In genomic region chr1:136131603-136132291, GRCm38 (mm10) we compare ENCODE assay signal across 8 mouse cellular contexts. TPM values are rescaled to one million over a fixed set of nuclear protein-coding genes. Genes with fewer than 3 reads are reported as not detected.
A peak's percentile ranks its signal among the peaks of the same experiment; 100 is the strongest.
DNase-seq lines count a peak whose midpoint lies in the region; ATAC-seq and TF ChIP-seq lines count a peak whose summit lies in the region.

No protein-coding gene starts in this region.

- H3ac ChIP-seq in C2C12 (ENCODE audit: control insufficient read depth, insufficient read length, low read depth) = peak overlapping the region; percentile 81

- H3K27ac ChIP-seq in heart, embryonic 13.5 days (replicated peaks) = peak overlapping the region; percentile 41; the same call in 1 of the 2 replicates
- H3K27ac ChIP-seq in hindbrain, embryonic 13.5 days = peak overlapping the region; percentile 97
- H3K27ac ChIP-seq in macrophage = no peak overlapping the region

- intact Hi-C loops in left cerebral cortex, postnatal 14 days (cut with DNase I) = loop anchor here (5.0 to 10.0 kb wide), 2 partner anchors 74 to 493 kb away; partner anchors contain the start of gene Zfp281

- 0 out of 2 replicates have a peak, but pooled peaks cover 12% of the 10 kb centered on the region for H3K27me3 ChIP-seq in heart, embryonic 13.5 days (replicated peaks)
- no peaks in the 10 kb centered on the region for H3K27me3 ChIP-seq in C2C12 (ENCODE audit: control insufficient read depth, insufficient read depth, insufficient read length)
- H3K27me3 ChIP-seq in hindbrain, embryonic 13.5 days = peaks cover 12% of the 10 kb centered on the region; the same call in 1 of the 2 replicates

- no peaks in the 10 kb centered on the region for H3K36me3 ChIP-seq in heart, embryonic 13.5 days
- H3K36me3 ChIP-seq in C2C12 (ENCODE audit: control insufficient read depth, insufficient read depth) (no peaks in the 10 kb centered on the region), macrophage (ENCODE audit: inconsistent target) (no peaks in the 10 kb centered on the region)
- peaks cover 3% of the 10 kb centered on the region; the same call in 1 of the 2 replicates for H3K36me3 ChIP-seq in hindbrain, embryonic 13.5 days

- peak overlapping the region; percentile 100 for H3K4me2 ChIP-seq in heart, embryonic 13.5 days
- peak overlapping the region; percentile 82 for H3K4me2 ChIP-seq in hindbrain, embryonic 13.5 days

- WGBS in heart, embryonic 13.5 days = 2% methylated on average over 43 of the region's 43 CpGs
- under 1% methylated on average over 43 of the region's 43 CpGs for WGBS in hindbrain, embryonic 13.5 days
- 2% methylated on average over 42 of the region's 43 CpGs for WGBS in macrophage (ENCODE audit: missing documents)

- peaks cover 94% of the 10 kb centered on the region for H3K4me1 ChIP-seq in heart, embryonic 13.5 days
- peaks cover 77% of the 10 kb centered on the region for H3K4me1 ChIP-seq in hindbrain, embryonic 13.5 days (replicated peaks)

- H3K4me3 ChIP-seq in heart, embryonic 13.5 days = peak overlapping the region; percentile 82
- H3K4me3 ChIP-seq in C2C12 (ENCODE audit: insufficient read depth, poor library complexity, severe bottlenecking) = peak overlapping the region; percentile 18
- peak overlapping the region; percentile 94 for H3K4me3 ChIP-seq in hindbrain, embryonic 13.5 days
- peak overlapping the region; percentile 54 for H3K4me3 ChIP-seq in macrophage (ENCODE audit: inconsistent target)

- H3K9me3 ChIP-seq in heart, embryonic 13.5 days = no peaks in the 10 kb centered on the region
- H3K9me3 ChIP-seq in hindbrain, embryonic 13.5 days = no peaks in the 10 kb centered on the region

- TF ChIP-seq CTCF in C2C12 (IDR thresholded peaks at IDR 0.05; ENCODE audit: control insufficient read depth, insufficient read depth, insufficient read length) = no peak

- no peaks in the 10 kb centered on the region for H3K79me3 ChIP-seq in C2C12 (ENCODE audit: low read depth)

- DNase-seq in heart, adult 8-10 months (ENCODE audit: low spot score) = no peak
- peak; percentile 66 for DNase-seq in cerebellum, adult 9-11 months
- peak; percentile 52 to 67 for DNase-seq in thymus, postnatal 10 days (ENCODE audit: low spot score in 2 of 2)
- DNase-seq in left cerebral cortex, postnatal 14 days (ENCODE audit: low spot score in 2 of 2) = no peak

- ATAC-seq in heart, embryonic 13.5 days (ENCODE audit: extremely low read depth, insufficient number of reproducible peaks, low FRiP score, low TSS enrichment) = 0 out of 2 replicates have a peak, but pooled peaks have one; percentile 5
- peak; percentile 58 for ATAC-seq in hindbrain, embryonic 13.5 days (ENCODE audit: low FRiP score)

- H3K9ac ChIP-seq in heart, embryonic 13.5 days = peak overlapping the region; percentile 89
- H3K9ac ChIP-seq in hindbrain, embryonic 13.5 days = peak overlapping the region; percentile 99

- H3K79me2 ChIP-seq in C2C12 (ENCODE audit: control insufficient read depth, insufficient read depth) (no peaks in the 10 kb centered on the region), macrophage (ENCODE audit: inconsistent target) (peaks cover 45% of the 10 kb centered on the region)

TF ChIP-seq in C2C12, 6 proteins besides CTCF, POLR2A, EP300 and RAD21:
- no peak for TF ChIP-seq MAX (IDR thresholded peaks at IDR 0.05)
- TF ChIP-seq MYOG (IDR thresholded peaks at IDR 0.05; ENCODE audit: control insufficient read depth, extremely low read depth, insufficient read length) = no peak
- no peak for TF ChIP-seq USF1 (IDR thresholded peaks at IDR 0.05; ENCODE audit: low read depth)
- no peak for TF ChIP-seq FOSL1 (IDR thresholded peaks at IDR 0.05; ENCODE audit: insufficient read depth, low read length, poor library complexity, severe bottlenecking)
- TF ChIP-seq MYOD1 (IDR thresholded peaks at IDR 0.05; ENCODE audit: control insufficient read depth, insufficient read length, low read depth) = no peak

RNA-seq across cellular contexts. Expression of gene Kif21b, which starts 0.6 kb away (rescaled TPM):
- polyA plus RNA-seq in heart, embryonic 13.5 days (2015; fragmentation: Nextera tagmentation; extraction: Ambion mirVana) = 1.5 and 1.7 TPM in 2 replicates
- 1 to 10 TPM in 1 of 4 experiments, under 1 TPM in 3; 0.57 to 1.3 (median 0.67) TPM for total RNA-seq in heart, adult 8-10 months (2022)
- 0.66 TPM for polyA plus RNA-seq in C2C12 (2012; fragmentation: generic; extraction: Trizol)
- polyA plus RNA-seq in hindbrain, embryonic 13.5 days (2015; fragmentation: Nextera tagmentation; extraction: Ambion mirVana) = 43.7 and 44.2 TPM in 2 replicates
- total RNA-seq in macrophage (2018; cell fraction: chromatin; rRNA removed) = 10 to 100 TPM in 24 of 26 experiments, 1 to 10 TPM in 2; 8.5 to 75.3 (median 34.6) TPM
- total RNA-seq in macrophage (2018; cell fraction: cytosol; rRNA removed) = 10 to 100 TPM in 11 of 26 experiments, 1 to 10 TPM in 15; 4.7 to 14.3 (median 9.2) TPM
- total RNA-seq in macrophage (2018; cell fraction: nucleus; rRNA removed) = 10 to 100 TPM in 22 of 26 experiments, 1 to 10 TPM in 4; 7.2 to 42.0 (median 17.1) TPM
- 7.3 to 9.8 TPM (median 9.5 TPM) in 3 replicates for polyA plus RNA-seq in macrophage (2018)
- total RNA-seq in left cerebral cortex, postnatal 14 days (2021) = 100 to 1,000 TPM; 180 to 201 TPM

Comparison
In these comparisons a context has a peak if more than half of its experiments do, and no peak if none do; other contexts are left out.
1. H3K4me3 ChIP-seq: peak in every context shown above with its lines; median percentile 94 in hindbrain, embryonic 13.5 days; 82 in heart, embryonic 13.5 days; 54 in macrophage; 18 in C2C12.
2. DNase-seq: peak in cerebellum, adult 9-11 months (single experiment) and thymus, postnatal 10 days (2 of 2); none in heart, adult 8-10 months (single experiment) and left cerebral cortex, postnatal 14 days (0 of 2).